Mouse (Mus musculus) embryonic facial prominence, embryonic 12.5 days (tissue): ENCODE results near the gene Klrb1b. TPM values are rescaled to one million over a fixed set of nuclear protein-coding genes. Genes with fewer than 3 reads are reported as not detected.

Source experiments
- ATAC-seq: fragments of 200-750 bp; cut with Nextera tagmentation; 2 replicates; pipeline ENCODE4 v1.8.0; 2017; ENCODE audit not compliant: insufficient number of reproducible peaks, insufficient read depth, low FRiP score, low TSS enrichment
- H3K27ac ChIP-seq: fragments of 300-500 bp; sonication (generic); 2 replicates; pipeline ENCODE4 v1.5.1; 2016; ENCODE audit warnings: mild to moderate bottlenecking
- H3K27me3 ChIP-seq: fragments of 300-500 bp; sonication (generic); 2 replicates; pipeline ENCODE4 v1.6.1; 2016; ENCODE audit warnings: mild to moderate bottlenecking, moderate library complexity
- H3K36me3 ChIP-seq: fragments of 300-500 bp; sonication (generic); 2 replicates; pipeline ENCODE4 v1.6.1; 2016; ENCODE audit warnings: mild to moderate bottlenecking
- H3K4me1 ChIP-seq: fragments of 300-500 bp; sonication (generic); 2 replicates; pipeline ENCODE4 v1.6.1; 2016
- H3K4me2 ChIP-seq: fragments of 300-500 bp; sonication (generic); replicated peaks from 2 replicates; pipeline ENCODE4 v1.6.1; 2016; ENCODE audit warnings: mild to moderate bottlenecking, moderate library complexity
- H3K4me3 ChIP-seq: fragments of 300-500 bp; sonication (generic); 2 replicates; pipeline ENCODE4 v1.5.1; 2016; ENCODE audit warnings: mild to moderate bottlenecking
- H3K9ac ChIP-seq: fragments of 300-500 bp; sonication (generic); 2 replicates; pipeline ENCODE4 v1.6.1; 2016; ENCODE audit warnings: mild to moderate bottlenecking, moderate library complexity
- H3K9me3 ChIP-seq: fragments of 300-500 bp; sonication (generic); 2 replicates; pipeline ENCODE4 v1.6.1; 2016; ENCODE audit warnings: mild to moderate bottlenecking, moderate library complexity
- WGBS: fragments of 180-500 bp; shearing (Covaris S2); methylation state at CpG from one replicate; pipeline ENCODE4 v1.1.7; 2016; 5-methylcytosine and 5-hydroxymethylcytosine counted together
- polyA plus RNA-seq: library from polyadenylated mRNA; unstranded; fragments of >200 nt; fragmentation: Nextera tagmentation; extraction: Ambion mirVana; gene quantifications from 2 replicates; pipeline ENCODE4 v1.2.1, GENCODE M21; 2016

Gene Klrb1b
- polyA plus RNA-seq, 1 experiment from 2014 or later: not detected

DNA sequence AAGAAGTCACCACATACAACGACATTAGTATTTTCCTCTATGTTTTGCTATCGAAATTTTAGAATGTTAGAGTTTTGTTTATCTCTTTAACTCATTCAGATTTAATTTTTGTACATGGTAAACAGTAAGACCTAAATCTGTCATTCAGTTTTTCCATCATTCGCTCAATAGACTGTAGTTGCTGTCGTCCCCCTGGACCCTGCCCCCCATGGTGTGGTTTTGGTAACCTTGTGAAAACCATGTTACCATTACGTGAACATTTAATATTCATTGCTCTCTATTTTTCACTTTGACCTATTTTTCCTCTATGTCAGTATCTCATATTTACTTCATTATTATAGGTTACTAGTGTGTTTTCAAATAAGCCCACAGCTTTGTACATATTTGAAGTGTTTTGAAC, 61.5 kb downstream of the Klrb1b start:
- no peaks in the 10 kb centered on the region for H3K9me3 ChIP-seq
- WGBS: 18% methylated on average over 5 of the region's 5 CpGs
- no peak overlapping the region for H3K9ac ChIP-seq
- no peaks in the 10 kb centered on the region for H3K36me3 ChIP-seq
- H3K27ac ChIP-seq: no peak overlapping the region
- peak overlapping the region; percentile 42 for H3K4me2 ChIP-seq
- H3K4me3 ChIP-seq: peak overlapping the region; percentile 44
- H3K27me3 ChIP-seq: no peaks in the 10 kb centered on the region
- H3K4me1 ChIP-seq: 0 out of 2 replicates have a peak, but pooled peaks cover under 1% of the 10 kb centered on the region
- ATAC-seq: no peak

DNA sequence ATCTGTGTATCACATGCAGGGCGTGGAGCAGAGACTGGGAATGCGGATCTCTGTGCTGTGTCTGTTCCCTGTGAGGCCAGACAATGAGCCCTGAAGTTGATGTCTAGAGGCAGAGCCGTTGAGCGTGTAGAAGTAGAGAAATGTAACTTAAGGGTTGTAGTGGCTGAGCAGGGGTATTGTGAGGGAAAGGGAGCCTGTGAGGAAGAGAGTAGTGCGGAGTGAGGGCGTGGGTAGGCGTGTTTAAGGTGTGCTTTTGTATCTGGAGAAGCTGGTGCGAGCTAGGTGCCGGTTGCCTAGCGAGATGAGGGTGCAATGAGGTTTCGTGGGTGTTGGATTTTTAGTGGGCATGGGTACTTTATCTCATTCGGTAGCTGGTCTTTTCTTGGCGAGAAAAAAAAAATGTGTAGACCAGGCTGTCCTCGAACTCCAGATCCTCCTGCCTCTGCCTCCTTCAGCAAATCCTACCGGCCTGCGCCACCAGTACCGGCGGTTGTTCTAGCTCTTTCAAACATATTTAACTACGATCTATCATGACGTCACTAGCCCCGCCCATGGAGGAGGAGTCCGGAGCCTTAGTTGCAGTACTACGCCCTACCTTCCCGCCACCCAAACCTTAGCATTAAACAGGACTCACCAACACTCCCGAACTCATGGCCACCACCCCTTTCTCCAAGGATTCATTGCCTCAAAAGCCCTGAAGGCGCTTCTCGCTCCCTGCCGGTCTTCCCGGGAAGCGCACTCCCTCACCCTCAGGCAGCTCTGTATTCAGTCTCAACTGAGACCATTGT, 62.2 kb downstream of the Klrb1b start:
- Histone ChIP-seq H3K4me2 (peak overlapping the region; percentile 59), H3K4me1 (no peaks in the 10 kb centered on the region), H3K27ac (peak overlapping the region; percentile 67), H3K27me3 (no peaks in the 10 kb centered on the region), H3K9ac (peak overlapping the region; percentile 65), H3K9me3 (no peaks in the 10 kb centered on the region), H3K36me3 (no peaks in the 10 kb centered on the region), H3K4me3 (peak overlapping the region; percentile 44)
- ATAC-seq: peak; percentile 92
- 2% methylated on average over 30 of the region's 30 CpGs for WGBS

Other genes with a start within 250 kb of the Klrb1b start
- 0.59 and 0.65 TPM in 2 replicates for gene A2ml1, start 244.7 kb downstream of the Klrb1b start, polyA plus RNA-seq
- not detected in 2 replicates for gene Klrb1a, start 202.8 kb downstream of the Klrb1b start, polyA plus RNA-seq
- gene Clec2h, start 163.9 kb downstream of the Klrb1b start, polyA plus RNA-seq: not detected in 2 replicates
- not detected in 2 replicates for gene Klrb1, start 103.3 kb downstream of the Klrb1b start, polyA plus RNA-seq
- not detected in 2 replicates for gene Klrb1c, start 37.1 kb downstream of the Klrb1b start, polyA plus RNA-seq
- gene Gm44511, start within 50 bp of the Klrb1b start, polyA plus RNA-seq: not detected in 2 replicates
- not detected in 2 replicates for gene Clec2i, start 61.3 kb upstream of the Klrb1b start, polyA plus RNA-seq
- gene BC035044, start 64.8 kb upstream of the Klrb1b start, polyA plus RNA-seq: 0.79 and 1.2 TPM in 2 replicates
- gene Clec2g, start 108.0 kb upstream of the Klrb1b start, polyA plus RNA-seq: not detected in 2 replicates
- 0.49 TPM in 1 of 2 replicates, not detected in the other for gene Klrb1f, start 219.6 kb upstream of the Klrb1b start, polyA plus RNA-seq